Mouse (Mus musculus) left cerebral cortex, adult 2 months (tissue): ENCODE data around the gene Mier2. TPM values are rescaled to one million over a fixed set of nuclear protein-coding genes. Genes with fewer than 3 reads are reported as not detected.

ENCODE experiments used
- DNase-seq, 2 experiments: peaks; one replicate each; pipeline ENCODE4 v3.0.0; 2021 to 2022; ENCODE audit warnings: low spot score in 2 of 2, mixed read lengths in 1 of 2; ENCODE audit errors: extremely low spot score in 1 of 2
- H3K27ac ChIP-seq: fragments of 200-600 bp; 2 replicates; pipeline ENCODE4 v1.8.1; 2022
- H3K4me3 ChIP-seq: fragments of 200-600 bp; 2 replicates; pipeline ENCODE4 v1.8.1; 2022
- CTCF ChIP-seq: fragments of 200-600 bp; IDR thresholded peaks from 2 replicates; pipeline ENCODE4 v1.8.1; 2022; ENCODE audit warnings: antibody characterized with exemption, mild to moderate bottlenecking, moderate library complexity
- intact Hi-C: fragments of 180-260 bp; cut with DNase I; formaldehyde crosslinking; loops from one replicate; pipeline ENCODE4 v1.15.1; 2025
- microRNA-seq, 2 experiments: library from miRNA; unstranded; fragments of <30 nt; microRNA quantifications; one replicate each; pipeline ENCODE4 v1.2.0; 2021
- total RNA-seq, 2 experiments: library from RNA; stranded (reverse); gene quantifications; 2 replicates each; pipeline ENCODE4 v1.2.3; 2021

Mier2 gene
- total RNA-seq, 2 experiments from 2014 or later: 51.2 to 54.9 TPM

DNA sequence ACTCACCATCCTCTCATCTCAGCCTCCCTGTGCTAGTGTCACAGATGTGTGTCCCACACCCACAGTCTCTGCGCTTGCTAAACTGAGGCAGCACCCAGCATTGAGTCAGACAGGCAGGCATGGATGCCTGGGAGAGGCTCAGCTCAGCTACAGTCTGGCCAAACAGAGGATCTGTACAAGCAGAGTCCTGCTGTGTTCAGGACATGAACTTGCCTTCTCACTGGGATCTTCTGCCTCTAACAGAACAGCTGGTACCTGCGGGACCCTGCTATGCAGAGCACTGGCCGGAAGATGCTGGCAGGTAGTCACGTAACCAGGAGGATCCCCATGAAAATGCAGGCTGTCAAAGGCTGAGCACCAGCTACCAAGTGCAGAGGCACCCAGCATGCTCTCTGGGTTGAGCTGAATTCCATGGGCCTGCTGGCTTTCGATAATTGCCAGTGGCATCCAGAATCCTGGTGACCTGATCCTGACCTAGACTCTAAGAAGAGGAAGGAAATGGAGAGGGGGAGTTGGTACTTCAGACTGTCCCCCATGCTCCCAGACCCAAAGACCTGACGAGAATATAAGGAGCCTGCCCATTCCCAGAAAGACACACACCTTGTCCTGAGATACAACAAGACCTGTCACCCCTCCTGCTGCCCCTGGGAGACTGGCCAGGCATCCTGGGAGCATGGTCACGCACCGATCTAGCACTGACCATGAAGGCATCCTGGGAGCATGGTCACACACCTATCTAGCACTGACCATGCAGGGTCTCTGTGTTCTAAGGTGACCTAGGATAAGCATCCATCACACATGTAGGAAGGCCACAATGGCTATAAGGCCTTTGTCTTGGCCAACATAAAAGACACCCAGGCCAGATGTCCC, 29.3 kb downstream of the Mier2 start:
- Histone ChIP-seq H3K27ac (no peak overlapping the region), H3K4me3 (no peak overlapping the region)
- intact Hi-C loops: no loop called here
- no peak for TF ChIP-seq CTCF
- DNase-seq: no peak

DNA sequence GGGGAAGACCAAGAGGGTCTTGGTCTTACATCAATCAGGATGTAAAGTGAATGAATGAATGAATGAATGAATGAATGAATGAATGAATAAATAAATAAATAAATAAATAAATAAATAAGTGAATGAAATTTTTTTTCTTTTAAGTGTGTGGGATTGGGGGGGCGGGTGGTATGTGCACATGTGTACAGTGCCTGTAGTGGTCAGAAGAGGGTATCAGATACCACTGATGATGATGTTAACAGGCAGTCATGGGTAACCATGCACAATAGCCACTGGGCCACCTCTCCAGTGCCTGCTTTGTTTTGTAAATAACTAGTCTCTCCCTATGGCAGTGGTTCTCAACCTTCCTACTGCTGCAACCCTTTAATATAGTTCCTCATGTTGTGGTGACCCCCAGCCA, 30.6 kb downstream of the Mier2 start:
- no peak for DNase-seq
- intact Hi-C loops: no loop called here
- Histone ChIP-seq H3K4me3 (no peak overlapping the region), H3K27ac (no peak overlapping the region)
- no peak for TF ChIP-seq CTCF

DNA sequence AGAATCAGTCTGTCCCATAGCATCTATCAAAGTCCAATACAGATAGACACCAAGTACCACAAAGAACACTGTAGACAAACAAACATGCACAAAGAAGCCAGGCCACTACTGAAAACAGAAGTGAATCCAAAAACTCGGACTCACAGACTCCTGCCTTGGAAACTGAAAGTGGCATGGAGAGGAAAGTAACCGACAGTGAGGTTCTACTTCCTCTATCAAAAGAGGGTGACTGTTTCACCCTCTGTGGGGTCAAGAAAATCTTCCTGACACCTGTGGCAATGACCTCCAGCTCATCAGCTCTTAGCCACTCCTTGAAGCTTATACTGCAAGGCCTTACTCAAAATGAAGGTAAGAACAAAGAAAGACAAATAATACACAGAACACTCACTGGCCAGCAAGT, 48.3 kb downstream of the Mier2 start:
- intact Hi-C loops: no loop called here
- no peak for TF ChIP-seq CTCF
- H3K27ac ChIP-seq: no peak overlapping the region
- DNase-seq: no peak
- H3K4me3 ChIP-seq: no peak overlapping the region

GRCm38 (mm10) chr10:79502830-79503644, 52.0 kb downstream of the Mier2 start:
- intact Hi-C loops: no loop called here
- H3K4me3 ChIP-seq: no peak overlapping the region
- no peak for DNase-seq
- H3K27ac ChIP-seq: no peak overlapping the region
- TF ChIP-seq CTCF: peak; percentile 48

GRCm38 (mm10) chr10:79496701-79497288, 58.2 kb downstream of the Mier2 start:
- DNase-seq: no peak
- Histone ChIP-seq H3K27ac (no peak overlapping the region), H3K4me3 (no peak overlapping the region)
- no peak for TF ChIP-seq CTCF
- intact Hi-C loops: no loop called here

- intact Hi-C loops: no loop called here
- Histone ChIP-seq H3K4me3 (no peak overlapping the region), H3K27ac (no peak overlapping the region)
- no peak for TF ChIP-seq CTCF
- DNase-seq: no peak
Measured at GRCm38 (mm10) chr10:79495886-79496285, 59.1 kb downstream of the Mier2 start.

Small RNA genes within 50 kb of the gene (microRNA-seq; reads per million reads assigned to microRNA genes)
- gene Mir6909: 0.48 to 0.49 reads per million in 2 experiments

Other genes starting within 250 kb of the Mier2 start
- gene Vmn2r82, start 198.7 kb downstream of the Mier2 start, total RNA-seq: not detected
- not detected for gene Vmn2r83, start 86.5 kb downstream of the Mier2 start, total RNA-seq
- gene Plpp2, start 21.4 kb downstream of the Mier2 start, total RNA-seq: 1 to 10 TPM; 2.2 to 3.4 TPM
- 1 to 10 TPM in 1 of 2 experiments, under 1 TPM in 1; 0.87 to 1.4 TPM for gene Theg, start 32.1 kb upstream of the Mier2 start, total RNA-seq
- gene C2cd4c, start 58.8 kb upstream of the Mier2 start, total RNA-seq: 10 to 100 TPM; 16.8 to 17.1 TPM
- gene Shc2, start 82.7 kb upstream of the Mier2 start, total RNA-seq: 10 to 100 TPM; 47.8 to 48.1 TPM
- under 1 TPM in 1 of 2 experiments, not detected in 1; 0.27 TPM for gene Odf3l2, start 90.5 kb upstream of the Mier2 start, total RNA-seq
- gene Madcam1, start 109.4 kb upstream of the Mier2 start, total RNA-seq: not detected
- gene Tpgs1, start 114.2 kb upstream of the Mier2 start, total RNA-seq: 10 to 100 TPM; 79.3 to 80.6 TPM
- gene Cdc34, start 127.0 kb upstream of the Mier2 start, total RNA-seq: 10 to 100 TPM; 80.7 to 84.8 TPM
- gene Gzmm, start 133.8 kb upstream of the Mier2 start, total RNA-seq: 1 to 10 TPM; 2.1 to 4.0 TPM
- gene Bsg, start 149.3 kb upstream of the Mier2 start, total RNA-seq: 100 to 1,000 TPM; 539 to 573 TPM
- gene Hcn2, start 161.4 kb upstream of the Mier2 start, total RNA-seq: 100 to 1,000 TPM; 129 to 142 TPM
- gene Polrmt, start 191.4 kb upstream of the Mier2 start, total RNA-seq: 10 to 100 TPM; 45.1 to 51.6 TPM
- 1 to 10 TPM; 4.5 to 4.8 TPM for gene Fgf22, start 199.9 kb upstream of the Mier2 start, total RNA-seq
- 10 to 100 TPM; 93.3 to 97.5 TPM for gene Rnf126, start 211.8 kb upstream of the Mier2 start, total RNA-seq
- 1 to 10 TPM; 2.5 to 2.6 TPM for gene Fstl3, start 222.1 kb upstream of the Mier2 start, total RNA-seq
- gene Prss57, start 235.8 kb upstream of the Mier2 start, total RNA-seq: under 1 TPM; 0.58 to 0.75 TPM
- 100 to 1,000 TPM; 293 to 312 TPM for gene Palm, start 238.4 kb upstream of the Mier2 start, total RNA-seq